Mouse (Mus musculus) cerebellum, adult 11 months (tissue): ENCODE results near the gene Slc25a26.

ENCODE experiments used
- DNase-seq: peaks from one replicate; pipeline ENCODE4 v3.0.0; 2022

The Slc25a26 gene

DNA sequence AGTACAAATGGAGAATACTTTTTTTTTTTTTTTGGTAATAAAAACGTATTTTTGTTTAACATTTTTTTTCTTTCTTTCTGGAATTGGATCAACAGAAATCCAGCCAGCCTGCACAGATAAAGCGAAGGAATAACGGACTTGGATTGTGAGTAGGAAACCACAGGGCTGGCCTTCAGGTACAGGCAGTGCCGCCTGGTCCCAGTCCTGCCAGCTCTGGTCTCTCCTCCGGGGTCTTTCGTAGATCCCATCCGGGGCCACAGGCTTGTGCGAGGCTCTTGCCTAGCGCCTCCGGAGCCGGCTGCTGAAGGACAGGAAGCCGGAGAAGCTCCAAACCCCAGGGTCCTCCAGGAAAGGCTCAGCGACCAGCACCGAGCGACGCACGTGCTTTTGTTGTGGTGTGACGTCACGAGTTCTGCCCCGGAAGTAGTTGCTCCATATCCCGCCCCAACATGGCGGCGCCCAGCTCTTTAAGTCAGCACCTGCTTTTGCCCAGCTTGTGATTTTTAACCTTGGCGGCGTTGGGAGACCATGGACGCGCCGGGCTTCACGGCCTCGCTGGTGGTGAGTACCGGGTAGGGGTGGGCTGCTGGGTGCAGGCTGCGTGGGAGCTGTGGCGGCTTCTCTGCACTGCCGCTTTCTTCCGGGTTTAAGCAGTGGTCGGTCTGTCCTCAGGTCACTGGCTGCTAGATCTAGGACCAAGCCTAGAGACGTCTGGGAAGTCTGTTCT is at the start of gene Slc25a26:
Slc25a26 (plus strand) TSS at position 435 of the 727 bp plus-strand sequence.
- DNase-seq, result peak; percentile 86

DNA sequence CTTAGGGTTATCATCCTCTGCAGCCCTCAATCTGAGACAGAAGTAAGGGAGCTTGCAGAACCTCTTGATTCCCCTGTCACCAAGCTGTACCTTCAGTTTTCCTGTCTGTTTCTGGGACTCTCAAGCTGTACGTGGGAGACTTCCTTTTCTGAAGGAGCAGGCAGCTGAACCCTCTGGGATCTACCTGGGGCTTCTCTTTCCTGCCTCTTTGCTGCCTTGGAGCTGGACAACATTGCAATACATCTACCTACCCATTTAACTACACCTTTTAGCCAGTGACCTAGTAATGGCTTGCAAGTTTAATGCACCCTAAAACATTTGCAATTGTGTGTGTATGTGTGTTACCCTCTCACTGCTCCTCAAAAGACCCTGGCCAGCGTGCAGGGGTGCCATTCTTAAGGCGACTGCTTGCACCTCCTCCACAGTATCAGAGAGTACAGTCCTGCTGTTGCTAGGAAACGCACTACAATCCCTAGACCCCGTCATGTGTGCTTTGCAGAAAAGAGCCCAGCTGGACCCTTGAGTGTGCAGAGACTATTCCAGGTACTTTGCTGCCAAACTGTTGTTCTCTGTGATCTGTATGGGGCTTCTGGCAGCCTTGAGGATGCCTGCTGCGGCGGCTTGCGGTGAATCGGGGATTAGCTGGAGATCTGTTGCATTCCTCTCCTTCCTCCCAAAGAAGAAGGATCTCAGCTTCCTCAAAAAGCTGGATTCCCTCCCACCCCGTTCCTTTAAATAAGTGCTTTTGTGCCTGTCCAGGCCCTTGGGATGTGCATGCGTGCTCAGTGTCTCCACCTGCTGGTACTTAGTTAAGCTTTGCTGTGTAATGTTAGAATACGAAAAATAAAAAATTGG is 35.9 kb upstream of the Slc25a26 start:
- peak; percentile 53 for DNase-seq

DNA sequence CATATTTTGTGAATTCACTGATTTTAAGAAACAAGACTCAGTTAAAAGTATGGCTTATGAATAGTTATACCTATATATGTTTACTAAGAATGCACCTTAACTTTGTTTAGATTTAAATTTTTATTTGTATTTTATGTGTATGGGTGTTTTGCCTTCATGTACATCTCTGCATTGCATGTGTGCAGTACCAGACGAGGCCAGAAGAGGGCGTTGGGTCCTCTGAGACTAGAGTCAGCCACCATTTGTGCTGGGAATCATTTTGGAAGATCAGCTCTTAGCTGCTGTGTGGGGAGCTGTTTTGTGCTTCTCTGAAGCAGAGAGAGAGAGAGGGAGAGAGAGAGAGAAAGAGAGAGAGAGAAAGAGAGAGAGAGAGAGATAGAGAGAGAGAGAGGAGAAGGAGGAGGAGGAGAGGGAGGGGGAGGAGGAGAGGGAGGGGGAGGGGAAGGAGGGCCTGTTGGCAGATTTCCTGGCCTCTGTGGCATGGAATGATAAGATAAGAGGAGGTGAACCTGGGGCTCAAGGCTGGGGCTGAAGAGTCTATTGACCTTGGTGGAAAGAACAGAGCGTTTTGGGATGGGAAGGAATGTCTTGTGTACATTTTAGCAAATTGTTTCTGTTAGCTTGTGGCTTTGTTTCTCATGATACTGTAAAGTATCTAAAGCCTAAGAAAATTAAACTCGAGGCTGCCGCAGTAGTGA is 33.5 kb upstream of the Slc25a26 start:
- DNase-seq, result no peak

DNA sequence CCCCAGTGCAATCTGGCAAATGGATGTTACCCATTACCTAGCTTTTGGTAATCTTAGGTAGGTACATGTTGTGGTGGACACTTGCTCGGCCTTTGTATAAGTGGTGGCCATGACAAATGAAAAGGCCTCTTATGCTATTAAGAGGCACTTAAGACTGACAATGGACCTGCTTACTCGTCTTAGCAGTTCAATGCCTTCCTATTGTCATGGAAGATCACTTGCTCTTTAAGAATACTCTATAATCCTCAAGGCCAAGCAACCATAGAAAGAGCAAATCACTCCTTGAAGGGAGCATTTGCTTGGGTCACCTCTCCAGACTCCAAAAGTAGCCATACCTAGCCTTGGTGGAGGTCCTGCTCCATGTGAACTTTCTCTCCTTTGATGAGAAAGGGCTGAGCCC is 7.4 kb upstream of the Slc25a26 start:
- no peak for DNase-seq

DNA sequence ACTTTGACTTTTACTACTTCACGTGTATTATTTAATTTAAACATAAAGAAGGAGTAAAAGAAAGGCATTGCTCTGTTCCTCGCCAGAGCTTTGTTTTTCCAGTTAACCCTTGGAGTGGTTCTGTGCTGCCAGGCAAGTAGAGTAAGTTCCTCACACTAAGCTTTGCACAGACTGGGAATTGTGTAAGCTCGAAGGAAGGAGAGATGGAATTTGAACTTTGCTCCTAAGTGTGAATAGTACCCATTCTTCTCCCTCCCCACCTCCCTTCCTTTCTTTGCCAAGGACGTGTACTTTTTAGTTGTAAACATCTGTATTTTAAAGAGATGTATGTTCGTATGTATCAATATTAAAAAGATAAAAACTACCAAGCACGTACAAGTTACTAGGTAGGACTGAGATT is 3.8 kb downstream of the Slc25a26 start:
- no peak for DNase-seq

DNA sequence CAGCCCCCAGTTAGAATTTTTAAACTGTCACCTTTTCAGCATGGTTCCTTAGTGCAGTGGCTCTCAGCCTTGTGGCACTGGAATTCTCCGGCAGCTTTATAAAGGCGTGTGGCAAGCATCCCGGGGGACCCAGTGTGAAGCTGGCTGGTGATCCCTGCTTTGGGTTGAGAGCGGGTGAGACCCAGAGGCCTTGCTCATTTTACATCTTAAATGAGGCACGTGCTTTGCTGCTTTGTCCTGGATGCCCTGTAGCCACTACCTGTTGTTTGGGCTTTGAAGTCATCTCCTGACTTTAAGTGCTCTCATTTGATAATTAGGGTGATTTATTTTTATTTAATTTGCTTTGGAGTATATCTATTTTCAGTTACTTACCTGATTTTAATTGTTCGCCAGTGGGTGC is 7.8 kb downstream of the Slc25a26 start:
- no peak for DNase-seq

DNA sequence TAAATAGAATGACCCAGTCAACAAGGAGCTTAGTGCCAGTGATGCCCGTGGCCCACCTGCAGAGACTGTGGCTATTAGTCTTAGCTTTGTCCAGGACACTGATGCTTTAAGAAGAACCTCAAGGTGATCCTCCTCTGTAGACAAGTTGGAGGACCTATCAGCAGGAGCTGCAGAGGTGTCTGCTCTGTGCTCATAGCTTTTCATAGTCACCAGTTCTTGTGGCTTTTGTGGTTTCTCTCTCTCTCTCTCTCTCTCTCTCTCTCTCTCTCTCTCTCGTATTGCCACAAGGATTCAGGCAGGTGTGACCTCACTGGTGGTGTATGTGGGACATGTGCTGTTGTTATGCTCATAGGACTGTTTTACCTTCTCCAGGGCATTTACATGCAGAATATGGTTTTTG is 8.7 kb downstream of the Slc25a26 start:
- no peak for DNase-seq

DNA sequence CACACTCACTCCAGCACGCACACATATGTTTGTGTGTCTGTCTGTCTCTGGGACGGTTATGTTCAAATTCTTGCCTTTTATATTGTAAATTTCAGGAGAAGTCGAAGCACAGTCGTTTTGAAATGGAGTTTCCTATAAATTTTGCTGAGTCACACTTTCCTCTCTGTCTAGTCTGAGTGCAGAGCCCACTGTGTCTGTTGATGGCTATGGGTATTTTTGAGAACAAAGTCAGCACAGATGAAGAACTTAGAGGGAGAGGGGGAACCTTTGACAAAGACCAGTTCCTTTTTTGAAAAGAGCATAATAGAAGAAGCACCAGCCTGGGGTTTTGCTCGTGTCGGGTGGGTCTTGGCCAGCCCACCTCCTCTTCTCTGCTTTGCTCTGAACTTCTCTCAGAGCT is 9.1 kb downstream of the Slc25a26 start:
- no peak for DNase-seq

DNA sequence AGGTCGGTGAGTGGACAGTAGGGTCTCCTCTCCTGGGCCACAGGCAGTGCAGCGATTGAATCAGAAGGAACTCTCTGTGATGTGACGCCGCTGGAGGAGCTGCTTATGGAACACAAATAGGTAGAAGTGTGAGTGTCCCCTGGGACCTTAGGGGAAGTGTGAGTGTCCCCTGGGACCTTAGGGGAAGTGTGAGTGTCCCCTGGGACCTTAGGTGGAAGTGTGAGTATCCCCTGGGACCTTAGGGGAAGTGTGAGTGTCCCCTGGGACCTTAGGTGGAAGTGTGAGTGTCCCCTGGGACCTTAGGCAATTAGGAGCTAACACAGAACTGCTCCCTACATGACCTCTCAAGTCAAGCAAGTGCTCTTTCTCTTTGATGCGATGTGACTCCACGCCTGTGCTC is 18.0 kb downstream of the Slc25a26 start:
- DNase-seq, result no peak

DNA sequence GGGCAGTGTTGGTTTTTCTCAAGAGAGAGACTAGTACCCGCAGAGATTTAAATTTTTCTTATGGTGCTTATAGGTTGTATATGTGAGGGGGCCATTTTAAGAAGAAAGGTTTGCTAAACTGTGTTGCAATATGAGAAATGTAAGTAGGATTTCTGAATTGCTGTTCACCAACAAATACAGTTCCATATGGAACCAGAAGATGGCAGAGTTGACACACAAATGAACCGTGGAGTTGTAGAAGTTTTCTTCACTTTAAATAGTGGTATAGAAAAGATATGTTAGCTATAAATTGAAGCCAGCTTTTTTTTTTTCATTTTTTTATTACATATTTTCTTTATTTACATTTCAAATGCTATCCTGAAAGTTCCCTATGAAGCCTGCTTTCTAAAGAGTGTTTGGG is 24.2 kb downstream of the Slc25a26 start:
- DNase-seq, result no peak

DNA sequence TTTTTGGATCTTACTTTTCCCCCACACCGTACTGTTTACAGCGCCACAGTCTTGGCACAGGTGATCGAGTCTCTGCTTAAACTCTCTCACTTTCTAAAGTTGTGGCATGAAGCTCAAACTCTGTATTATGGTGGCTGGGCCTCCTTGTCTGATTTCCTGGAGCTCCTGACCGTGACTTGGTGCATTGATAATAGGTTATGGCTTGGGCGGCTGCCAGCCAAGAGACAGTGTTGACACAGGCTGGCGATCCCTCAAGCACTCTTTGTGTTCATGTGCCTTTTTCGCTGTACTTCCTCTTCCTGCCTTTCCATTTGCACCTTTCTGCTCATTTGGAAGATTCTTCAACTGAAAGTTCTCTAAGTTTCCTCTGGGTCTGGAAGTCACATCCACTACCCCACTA is 30.6 kb downstream of the Slc25a26 start:
- no peak for DNase-seq

DNA sequence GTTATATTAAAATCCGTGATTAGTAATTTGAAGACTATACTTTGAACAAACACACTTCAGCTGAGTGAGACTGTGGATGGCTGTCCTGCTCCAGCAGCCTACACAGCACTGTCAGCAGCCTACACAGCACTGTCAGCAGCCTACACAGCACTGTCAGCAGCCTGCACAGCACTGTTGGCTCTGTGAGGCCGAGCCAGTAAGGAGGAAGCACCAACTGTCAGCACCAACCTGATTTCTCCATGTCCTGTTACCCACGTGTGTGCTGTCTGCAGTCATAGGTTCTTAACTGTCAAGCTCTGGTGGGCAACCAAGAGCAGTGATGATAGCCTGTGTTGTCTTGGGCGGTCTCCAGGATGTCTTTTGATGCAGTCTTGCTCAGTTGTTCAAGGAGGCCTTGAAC is 32.0 kb downstream of the Slc25a26 start:
- no peak for DNase-seq

DNA sequence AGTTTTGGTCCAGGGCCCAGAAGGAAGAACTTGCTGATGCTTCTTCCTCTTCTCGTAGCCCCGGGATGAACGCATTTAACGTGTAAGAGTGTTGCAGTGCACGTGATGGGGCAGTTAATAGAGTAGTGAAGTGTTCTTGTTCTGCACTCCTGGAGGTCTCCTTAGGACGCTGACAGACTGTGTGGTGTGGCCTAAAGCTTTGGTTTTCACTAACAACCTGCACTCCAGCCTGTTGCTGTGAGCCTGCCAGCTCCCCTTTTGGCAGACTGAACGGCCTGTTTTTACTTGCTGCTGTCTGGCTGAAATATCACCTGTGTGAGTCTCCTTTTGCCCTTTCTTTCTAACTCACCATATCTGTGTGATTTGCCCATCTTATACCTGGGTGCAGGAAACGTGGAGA is 36.3 kb downstream of the Slc25a26 start:
- no peak for DNase-seq

DNA sequence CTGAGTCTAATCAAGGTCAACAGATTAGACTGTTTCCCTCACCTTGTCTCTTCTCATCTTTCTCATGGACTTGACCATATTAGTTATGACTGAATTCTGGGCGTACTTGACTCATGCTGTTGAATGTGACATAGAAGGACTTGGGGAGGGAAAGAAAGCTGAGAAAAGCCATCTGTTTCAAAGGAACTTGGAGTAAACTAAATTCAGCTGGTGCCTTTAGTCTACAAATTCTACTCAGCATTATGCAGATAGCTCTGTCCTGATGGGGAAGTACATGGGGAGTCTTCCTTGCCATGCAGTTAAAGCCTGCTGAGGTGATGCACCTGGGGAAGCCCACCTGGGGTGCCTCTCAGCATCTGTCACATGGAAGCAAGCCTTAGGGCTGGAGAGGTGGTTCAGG is 37.5 kb downstream of the Slc25a26 start:
- DNase-seq, result no peak

DNA sequence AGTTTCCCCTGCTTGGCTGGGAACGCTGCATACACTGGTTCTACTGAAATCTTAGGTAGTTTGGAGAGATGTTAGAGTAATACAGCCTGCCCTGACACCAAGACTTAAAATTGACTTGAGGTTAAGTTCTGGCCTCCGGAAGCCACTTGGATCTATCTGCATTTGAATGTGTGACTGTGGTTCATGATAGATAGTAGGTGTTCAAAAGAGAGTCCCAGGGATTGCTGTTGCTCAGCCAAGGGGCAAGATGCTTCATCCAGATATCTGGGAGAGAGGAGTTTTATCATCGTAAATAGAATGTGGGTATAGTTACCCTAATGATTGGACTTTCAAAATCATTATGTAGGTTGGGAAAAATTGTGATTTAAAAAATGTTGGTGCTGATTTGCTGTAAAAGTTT is 40.0 kb downstream of the Slc25a26 start:
- no peak for DNase-seq

DNA sequence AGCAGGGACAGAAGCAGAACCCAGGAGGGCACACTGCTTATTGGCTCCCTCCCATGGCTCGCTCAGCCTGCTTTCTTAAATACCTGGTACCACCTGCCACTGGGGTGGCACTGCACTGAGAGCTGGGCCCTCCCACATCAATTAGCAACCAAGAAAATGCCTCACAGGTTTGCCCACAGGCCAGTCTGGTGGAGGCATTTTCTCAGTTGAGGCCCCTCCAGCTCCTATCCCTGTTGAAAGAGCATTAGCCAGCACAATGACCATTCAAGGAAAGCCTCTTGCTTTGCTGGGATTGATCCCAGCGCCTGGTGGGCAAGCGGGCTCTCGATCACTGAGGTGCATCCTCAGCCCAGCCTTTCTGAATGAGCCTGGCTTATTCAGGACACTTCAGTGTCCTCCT is 40.5 kb downstream of the Slc25a26 start:
- no peak for DNase-seq

DNA sequence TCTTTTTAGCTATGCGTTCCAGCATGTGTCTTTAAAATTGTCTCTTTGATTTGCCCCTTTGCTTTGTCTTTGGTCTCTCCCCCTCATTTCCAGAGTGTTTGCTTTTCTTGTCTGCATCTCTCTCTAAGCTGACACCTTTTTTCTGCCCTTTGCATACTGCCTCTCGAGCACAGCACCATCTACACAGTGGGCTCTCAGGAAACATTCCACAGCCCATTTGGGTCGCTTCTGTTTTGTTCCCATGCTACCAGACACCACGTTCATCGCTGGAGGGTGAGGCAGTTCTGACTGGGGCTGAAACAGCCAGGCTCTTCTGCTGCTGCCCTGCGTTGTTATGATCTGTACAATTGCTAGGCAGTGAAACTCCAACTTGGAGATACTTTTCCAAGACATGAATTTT is 41.0 kb downstream of the Slc25a26 start:
- DNase-seq, result no peak

DNA sequence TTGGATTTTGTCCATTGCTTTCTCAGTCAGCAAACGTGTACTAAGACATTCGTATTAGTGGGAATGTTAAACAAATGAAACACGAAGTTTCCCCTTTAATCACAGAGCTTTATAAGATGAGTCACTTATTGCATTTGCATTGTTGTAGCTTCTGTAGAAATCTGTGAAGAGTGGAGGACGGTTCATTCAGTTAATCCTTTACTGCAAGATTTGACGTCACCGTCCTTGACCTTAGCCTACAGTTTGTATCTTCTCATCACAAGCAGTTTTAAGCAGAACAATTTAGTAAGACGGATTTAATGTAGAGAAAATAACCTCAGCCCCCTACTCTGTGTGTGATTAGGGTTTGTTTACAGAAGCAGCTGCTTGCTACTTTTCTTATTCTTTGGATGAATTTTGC is 41.7 kb downstream of the Slc25a26 start:
- no peak for DNase-seq

DNA sequence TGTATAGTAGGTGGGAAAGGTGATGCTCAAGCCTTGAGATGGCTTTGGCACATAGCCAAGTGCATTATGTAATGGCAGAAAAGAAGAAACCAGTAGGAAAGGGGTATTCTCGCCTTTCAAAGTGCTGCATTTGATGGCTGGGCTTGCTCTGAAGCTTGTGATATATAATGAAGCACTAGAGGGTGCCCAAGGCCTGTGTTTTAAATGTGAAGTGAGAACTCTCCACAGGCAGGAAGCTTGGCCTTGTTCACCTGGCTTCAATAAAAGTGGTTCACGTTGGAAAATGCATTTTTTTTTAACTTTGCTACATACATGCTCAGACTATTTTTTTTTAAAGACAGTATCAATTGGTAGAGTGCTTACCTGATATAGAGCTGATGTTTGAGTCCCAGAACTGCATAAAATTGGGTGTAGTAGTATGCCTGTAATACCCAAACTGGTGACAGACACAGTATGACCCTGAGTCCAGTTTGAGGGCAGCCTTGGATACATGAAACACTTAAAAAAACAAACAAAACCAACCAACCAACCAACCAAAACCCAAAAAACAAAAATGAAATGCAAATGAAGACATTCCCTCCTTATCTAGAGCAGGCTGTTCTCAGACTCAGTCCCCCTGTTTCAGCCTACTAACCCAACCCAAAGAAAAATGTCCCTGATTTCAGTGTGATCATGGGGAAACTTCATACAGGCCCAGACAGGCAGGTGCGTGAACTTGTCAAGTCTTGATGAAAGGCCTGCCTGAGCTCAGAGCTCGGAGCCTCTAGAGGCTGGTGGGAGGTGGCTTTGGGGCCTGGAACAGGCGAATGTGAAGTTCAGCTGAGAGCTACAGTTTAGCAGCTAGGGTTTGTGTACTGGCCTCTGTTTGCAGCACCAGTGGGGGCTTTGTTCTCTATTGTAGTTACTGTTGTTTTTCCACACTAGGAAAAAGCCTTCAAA is 44.0 kb downstream of the Slc25a26 start:
- peak; percentile 38 for DNase-seq

DNA sequence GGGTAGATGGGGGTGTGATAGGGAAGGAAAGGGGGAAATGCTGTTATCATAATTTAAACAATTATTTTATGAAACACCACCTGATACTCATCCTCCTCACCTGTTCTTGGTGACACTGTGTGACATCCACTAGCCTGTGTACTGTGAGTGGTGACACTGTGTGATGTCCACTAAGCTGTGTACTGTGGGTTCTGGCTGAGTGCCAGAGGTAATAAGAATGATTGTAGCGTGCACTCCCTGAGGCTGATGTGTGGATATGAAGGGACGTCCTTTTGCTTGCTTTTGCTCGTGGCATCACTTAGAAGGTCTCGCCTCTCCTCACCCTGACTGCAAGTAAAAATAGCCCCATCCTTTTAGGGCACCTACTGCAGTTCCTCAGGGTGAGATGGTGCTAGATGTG is 47.1 kb downstream of the Slc25a26 start:
- no peak for DNase-seq

DNA sequence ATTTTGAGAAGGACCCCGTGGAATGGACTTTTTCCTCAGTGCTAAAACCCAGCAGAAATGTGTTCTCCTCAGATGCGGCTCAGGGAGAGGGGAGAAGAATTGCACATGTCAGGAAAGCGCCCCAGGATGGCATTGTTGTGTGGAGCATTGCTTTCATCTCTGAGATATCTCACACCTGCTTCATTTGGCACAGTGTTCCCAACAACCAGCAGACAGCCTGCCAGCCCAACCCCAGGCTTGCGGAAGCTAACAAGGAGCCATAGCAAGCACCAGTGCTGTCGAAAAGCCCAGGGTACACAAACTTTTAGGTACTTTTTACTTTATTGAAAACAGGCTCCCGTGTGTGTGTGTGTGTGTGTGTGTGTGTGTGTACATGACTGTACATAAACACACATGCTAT is 50.2 kb downstream of the Slc25a26 start:
- peak; percentile 25 for DNase-seq

DNA sequence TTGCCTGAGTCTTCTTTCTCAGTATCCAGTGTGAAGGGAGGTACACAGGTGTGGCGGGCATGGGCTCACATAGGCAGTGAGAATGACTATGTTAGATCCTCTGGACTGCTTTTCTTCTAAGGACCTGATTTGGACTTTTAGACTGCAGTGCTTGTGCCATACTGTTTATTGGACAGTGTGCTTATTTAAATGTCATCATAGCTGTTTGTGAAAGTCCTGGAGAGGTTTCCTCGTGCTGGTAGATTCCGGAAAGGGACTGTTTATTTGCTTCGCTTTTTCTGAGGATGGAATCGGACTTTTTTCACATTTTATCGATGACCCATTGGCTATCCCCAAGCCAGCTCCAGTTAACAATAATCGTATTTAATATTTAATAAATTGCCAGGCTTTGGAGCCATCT is 50.7 kb downstream of the Slc25a26 start:
- no peak for DNase-seq

DNA sequence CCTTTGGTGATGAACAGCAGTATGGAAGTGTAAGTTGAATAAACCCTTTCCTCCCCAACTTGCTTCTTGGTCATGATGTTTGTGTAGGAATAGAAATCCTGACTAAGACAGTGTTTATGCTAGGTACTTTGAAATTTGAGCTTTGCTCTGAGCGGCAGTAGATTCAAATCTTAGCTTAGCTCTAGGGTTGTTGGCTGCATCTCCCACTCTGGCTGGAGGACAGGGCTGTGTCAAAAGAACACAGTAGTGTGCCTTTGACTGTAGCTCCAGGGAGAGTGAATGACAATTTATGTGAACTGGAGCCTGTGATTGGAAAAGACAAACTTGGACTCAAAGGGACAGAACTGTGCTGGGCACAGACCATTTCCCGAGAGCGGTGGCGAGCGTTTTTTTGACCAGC is 53.0 kb downstream of the Slc25a26 start:
- no peak for DNase-seq
